Mouse (Mus musculus): Measurements from ENCODE around the gene Psma7. TPM values are rescaled to one million over a fixed set of nuclear protein-coding genes. Genes with fewer than 3 reads are reported as not detected.

The Psma7 gene
- polyA plus RNA-seq, 1 experiment, result 149 TPM

- peak; percentile 34; the same call in 1 of the 2 replicates for TF ChIP-seq CTCF (IDR thresholded peaks at IDR 0.05; ENCODE audit: control insufficient read depth, insufficient read depth, low read length)
- no peak for TF ChIP-seq POLR2A (IDR thresholded peaks at IDR 0.05; ENCODE audit: borderline replicate concordance, control insufficient read depth, low read depth, low read length)
- no peaks in the 10 kb centered on the region for H3K4me1 ChIP-seq (ENCODE audit: control insufficient read depth, insufficient read depth, low read length)
- no peak overlapping the region for H3K27ac ChIP-seq (ENCODE audit: control insufficient read depth, insufficient read depth, low read depth, low read length, poor library complexity)
- WGBS, result 91% methylated on average over 14 of the region's 14 CpGs
- no peak overlapping the region for H3K4me3 ChIP-seq (replicated peaks; ENCODE audit: control insufficient read depth, low read depth, low read length)
Observed at GRCm38 (mm10) chr2:180051986-180052733, 9.9 kb upstream of the Psma7 start.

DNA sequence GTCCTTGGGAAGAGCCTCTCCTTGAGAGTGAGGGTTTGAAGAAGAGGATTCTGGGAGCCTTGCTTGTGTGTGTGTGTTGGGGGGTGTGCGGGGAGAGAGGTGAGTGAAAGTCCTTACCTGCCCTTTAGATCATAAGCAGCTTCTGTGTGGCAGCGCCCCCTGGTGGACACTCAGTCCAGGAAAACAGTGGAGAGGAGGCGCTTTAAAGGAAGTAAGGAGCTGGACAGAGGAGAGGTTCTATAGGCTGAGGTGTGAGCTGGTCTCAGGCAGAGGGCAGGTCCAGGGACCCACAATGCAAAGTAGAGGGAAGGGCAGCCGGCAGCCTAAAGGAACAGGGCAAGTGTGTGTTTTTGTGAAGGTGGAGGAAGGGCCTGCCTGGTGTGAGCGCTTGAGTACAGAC lies 8.8 kb upstream of the Psma7 start:
- Histone ChIP-seq H3K4me3 (replicated peaks; ENCODE audit: control insufficient read depth, low read depth, low read length) (no peak overlapping the region), H3K4me1 (ENCODE audit: control insufficient read depth, insufficient read depth, low read length) (no peaks in the 10 kb centered on the region), H3K27ac (ENCODE audit: control insufficient read depth, insufficient read depth, low read depth, low read length, poor library complexity) (no peak overlapping the region)
- 23% methylated on average over 5 of the region's 5 CpGs for WGBS
- TF ChIP-seq CTCF (IDR thresholded peaks at IDR 0.05; ENCODE audit: control insufficient read depth, insufficient read depth, low read length), result peak; percentile 92
- TF ChIP-seq POLR2A (IDR thresholded peaks at IDR 0.05; ENCODE audit: borderline replicate concordance, control insufficient read depth, low read depth, low read length), result no peak

- Histone ChIP-seq H3K27ac (ENCODE audit: control insufficient read depth, insufficient read depth, low read depth, low read length, poor library complexity) (no peak overlapping the region), H3K4me3 (replicated peaks; ENCODE audit: control insufficient read depth, low read depth, low read length) (no peak overlapping the region), H3K4me1 (ENCODE audit: control insufficient read depth, insufficient read depth, low read length) (peaks cover 1% of the 10 kb centered on the region; the same call in 1 of the 2 replicates)
- WGBS, result 87% methylated on average over 18 of the region's 18 CpGs
- TF ChIP-seq CTCF (IDR thresholded peaks at IDR 0.05; ENCODE audit: control insufficient read depth, insufficient read depth, low read length), result no peak
- no peak for TF ChIP-seq POLR2A (IDR thresholded peaks at IDR 0.05; ENCODE audit: borderline replicate concordance, control insufficient read depth, low read depth, low read length)
Observed at GRCm38 (mm10) chr2:180047980-180048635, 5.9 kb upstream of the Psma7 start.

- H3K4me3 ChIP-seq (replicated peaks; ENCODE audit: control insufficient read depth, low read depth, low read length), result no peak overlapping the region
- peaks cover 1% of the 10 kb centered on the region; the same call in 1 of the 2 replicates for H3K4me1 ChIP-seq (ENCODE audit: control insufficient read depth, insufficient read depth, low read length)
- H3K27ac ChIP-seq (ENCODE audit: control insufficient read depth, insufficient read depth, low read depth, low read length, poor library complexity), result no peak overlapping the region
- 73% methylated on average over 3 of the region's 3 CpGs for WGBS
- TF ChIP-seq POLR2A (IDR thresholded peaks at IDR 0.05; ENCODE audit: borderline replicate concordance, control insufficient read depth, low read depth, low read length), result no peak
Observed at GRCm38 (mm10) chr2:180047580-180047979, 5.3 kb upstream of the Psma7 start.

DNA sequence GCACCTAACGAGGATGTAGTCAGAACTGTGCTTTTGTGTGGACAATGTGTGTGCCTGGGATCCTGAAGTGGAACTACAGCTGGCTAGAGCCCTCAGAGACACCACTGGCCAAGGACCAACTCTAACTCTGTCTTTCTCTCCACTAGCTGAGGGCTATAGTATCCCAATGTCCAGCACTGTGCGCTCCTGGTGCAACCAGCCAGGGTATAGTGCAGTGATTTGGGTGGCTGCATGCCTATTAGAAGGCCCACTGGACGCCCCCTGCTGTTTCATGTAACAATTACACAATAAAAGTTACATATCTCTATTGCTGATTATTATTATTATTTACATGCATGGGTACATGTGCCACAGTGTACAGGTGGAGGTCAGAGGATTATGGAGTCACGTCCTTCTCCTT lies 3.0 kb upstream of the Psma7 start:
- H3K4me3 ChIP-seq (replicated peaks; ENCODE audit: control insufficient read depth, low read depth, low read length), result no peak overlapping the region
- 49% methylated on average over 4 of the region's 4 CpGs for WGBS
- peaks cover 1% of the 10 kb centered on the region; the same call in 1 of the 2 replicates for H3K4me1 ChIP-seq (ENCODE audit: control insufficient read depth, insufficient read depth, low read length)
- TF ChIP-seq CTCF (IDR thresholded peaks at IDR 0.05; ENCODE audit: control insufficient read depth, insufficient read depth, low read length) (peak; percentile 50), POLR2A (IDR thresholded peaks at IDR 0.05; ENCODE audit: borderline replicate concordance, control insufficient read depth, low read depth, low read length) (no peak)
- H3K27ac ChIP-seq (ENCODE audit: control insufficient read depth, insufficient read depth, low read depth, low read length, poor library complexity), result no peak overlapping the region

- H3K4me3 ChIP-seq (replicated peaks; ENCODE audit: control insufficient read depth, low read depth, low read length), result peak overlapping the region; percentile 92
- H3K27ac ChIP-seq (ENCODE audit: control insufficient read depth, insufficient read depth, low read depth, low read length, poor library complexity), result peak overlapping the region; percentile 93
- under 1% methylated on average over 66 of the region's 66 CpGs for WGBS
- H3K4me1 ChIP-seq (ENCODE audit: control insufficient read depth, insufficient read depth, low read length), result peaks cover 1% of the 10 kb centered on the region; the same call in 1 of the 2 replicates
- TF ChIP-seq CTCF (IDR thresholded peaks at IDR 0.05; ENCODE audit: control insufficient read depth, insufficient read depth, low read length) (no peak), POLR2A (IDR thresholded peaks at IDR 0.05; ENCODE audit: borderline replicate concordance, control insufficient read depth, low read depth, low read length) (no peak)
Observed at GRCm38 (mm10) chr2:180042858-180043515, 754 bp upstream of the Psma7 start.

- peak overlapping the region; percentile 92 for H3K4me3 ChIP-seq (replicated peaks; ENCODE audit: control insufficient read depth, low read depth, low read length)
- peak overlapping the region; percentile 93 for H3K27ac ChIP-seq (ENCODE audit: control insufficient read depth, insufficient read depth, low read depth, low read length, poor library complexity)
- H3K4me1 ChIP-seq (ENCODE audit: control insufficient read depth, insufficient read depth, low read length), result peaks cover 1% of the 10 kb centered on the region; the same call in 1 of the 2 replicates
- WGBS, result under 1% methylated on average over 66 of the region's 66 CpGs
- TF ChIP-seq CTCF (IDR thresholded peaks at IDR 0.05; ENCODE audit: control insufficient read depth, insufficient read depth, low read length), result no peak
- TF ChIP-seq POLR2A (IDR thresholded peaks at IDR 0.05; ENCODE audit: borderline replicate concordance, control insufficient read depth, low read depth, low read length), result no peak
Observed at GRCm38 (mm10) chr2:180041577-180042255, 517 bp downstream of the Psma7 start.
